Mouse (Mus musculus) midbrain, postnatal 0 days (tissue): ENCODE data around the gene Smg6. TPM values are rescaled to one million over a fixed set of nuclear protein-coding genes. Genes with fewer than 3 reads are reported as not detected.

Source experiments
- ATAC-seq: fragments of 200-750 bp; cut with Nextera tagmentation; 2 replicates; pipeline ENCODE4 v1.8.0; 2017; ENCODE audit warnings: moderate number of reproducible peaks, mild to moderate bottlenecking, moderate TSS enrichment, moderate library complexity; ENCODE audit not compliant: low FRiP score
- DNase-seq: peaks from one replicate; pipeline ENCODE4 v3.0.0-alpha.2; 2015; ENCODE audit warnings: low spot score
- H3K27ac ChIP-seq: fragments of 300-500 bp; sonication (generic); 2 replicates; pipeline ENCODE4 v1.5.1; 2014; ENCODE audit warnings: low read depth, mild to moderate bottlenecking, low read length, mixed read lengths
- H3K27me3 ChIP-seq: fragments of 300-500 bp; sonication (generic); 2 replicates; pipeline ENCODE4 v1.6.1; 2014; ENCODE audit warnings: low read length, control low read depth, mixed read lengths; ENCODE audit not compliant: insufficient read depth
- H3K36me3 ChIP-seq: fragments of 300-500 bp; sonication (generic); 2 replicates; pipeline ENCODE4 v1.6.1; 2014; ENCODE audit warnings: low read length, control low read depth, mixed read lengths; ENCODE audit not compliant: insufficient read depth
- H3K4me1 ChIP-seq: fragments of 300-500 bp; sonication (generic); 2 replicates; pipeline ENCODE4 v1.6.1; 2014; ENCODE audit warnings: mild to moderate bottlenecking, control low read depth, antibody characterized with exemption, low read length, mixed read lengths; ENCODE audit not compliant: insufficient read depth
- H3K4me2 ChIP-seq: fragments of 300-500 bp; sonication (generic); 2 replicates; pipeline ENCODE4 v1.6.1; 2014; ENCODE audit warnings: low read depth, mild to moderate bottlenecking, low read length, mixed read lengths; ENCODE audit not compliant: poor library complexity, severe bottlenecking
- H3K4me3 ChIP-seq: fragments of 300-500 bp; sonication (generic); 2 replicates; pipeline ENCODE4 v1.5.1; 2014; ENCODE audit warnings: low read depth, mild to moderate bottlenecking, low read length, moderate library complexity
- H3K9ac ChIP-seq: fragments of 300-500 bp; sonication (generic); replicated peaks from 2 replicates; pipeline ENCODE4 v1.6.1; 2014; ENCODE audit warnings: mild to moderate bottlenecking, low read length, moderate library complexity, mixed read lengths; ENCODE audit not compliant: poor library complexity, severe bottlenecking
- H3K9me3 ChIP-seq: fragments of 300-500 bp; sonication (generic); 2 replicates; pipeline ENCODE4 v1.6.1; 2016; ENCODE audit warnings: low read length, control low read depth
- CTCF ChIP-seq: IDR thresholded peaks from 2 replicates; pipeline ENCODE4 v1.5.1; 2016; ENCODE audit warnings: antibody characterized with exemption, mild to moderate bottlenecking
- WGBS: fragments of 180-500 bp; shearing (Covaris S2); extraction: QIAGEN DNeasy Blood & Tissue Kit; methylation state at CpG from one replicate; pipeline ENCODE4 v1.1.7; 2014; 5-methylcytosine and 5-hydroxymethylcytosine counted together
- polyA plus RNA-seq: library from polyadenylated mRNA; unstranded; fragments of >200 nt; fragmentation: Nextera tagmentation; extraction: Ambion mirVana; gene quantifications from 2 replicates; pipeline ENCODE4 v1.2.1, GENCODE M21; 2015
- total RNA-seq: library from RNA; depleted of rRNA; stranded (reverse); fragments of >200 nt; gene quantifications from 2 replicates; pipeline ENCODE4 v1.2.3, GENCODE M21; 2014

The Smg6 gene
- total and polyA plus RNA-seq, 2 experiments from 2014 or later = 11.9 to 27.7 TPM

DNA sequence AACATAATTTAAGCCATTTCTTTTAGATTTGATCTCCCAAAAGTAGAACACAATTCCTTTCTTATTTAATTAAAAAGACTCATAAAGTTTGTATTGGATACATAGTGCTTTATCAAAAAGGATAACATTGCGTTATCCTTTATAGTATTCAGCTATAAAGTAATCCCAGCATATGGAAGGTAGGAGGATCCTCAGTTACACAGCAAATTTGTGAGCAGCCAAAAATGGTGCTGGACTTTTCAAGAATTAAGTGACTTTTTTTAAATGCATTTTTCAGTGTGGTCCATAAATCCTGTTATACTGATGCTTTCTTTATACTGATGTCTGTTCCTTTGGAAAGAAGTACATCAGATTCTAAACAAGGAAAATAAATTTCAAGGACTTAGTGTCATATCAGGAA is 169.1 kb downstream of the Smg6 start:
- H3K9me3 ChIP-seq = no peaks in the 10 kb centered on the region
- H3K4me2 ChIP-seq = no peak overlapping the region
- H3K36me3 ChIP-seq = no peaks in the 10 kb centered on the region
- no peaks in the 10 kb centered on the region for H3K27me3 ChIP-seq
- H3K4me3 ChIP-seq = no peak overlapping the region
- H3K9ac ChIP-seq = no peak overlapping the region
- no peaks in the 10 kb centered on the region for H3K4me1 ChIP-seq
- TF ChIP-seq CTCF = no peak
- DNase-seq (no peak), ATAC-seq (no peak)
- no peak overlapping the region for H3K27ac ChIP-seq
- 95% methylated on average over 1 of the region's 1 CpGs for WGBS

DNA sequence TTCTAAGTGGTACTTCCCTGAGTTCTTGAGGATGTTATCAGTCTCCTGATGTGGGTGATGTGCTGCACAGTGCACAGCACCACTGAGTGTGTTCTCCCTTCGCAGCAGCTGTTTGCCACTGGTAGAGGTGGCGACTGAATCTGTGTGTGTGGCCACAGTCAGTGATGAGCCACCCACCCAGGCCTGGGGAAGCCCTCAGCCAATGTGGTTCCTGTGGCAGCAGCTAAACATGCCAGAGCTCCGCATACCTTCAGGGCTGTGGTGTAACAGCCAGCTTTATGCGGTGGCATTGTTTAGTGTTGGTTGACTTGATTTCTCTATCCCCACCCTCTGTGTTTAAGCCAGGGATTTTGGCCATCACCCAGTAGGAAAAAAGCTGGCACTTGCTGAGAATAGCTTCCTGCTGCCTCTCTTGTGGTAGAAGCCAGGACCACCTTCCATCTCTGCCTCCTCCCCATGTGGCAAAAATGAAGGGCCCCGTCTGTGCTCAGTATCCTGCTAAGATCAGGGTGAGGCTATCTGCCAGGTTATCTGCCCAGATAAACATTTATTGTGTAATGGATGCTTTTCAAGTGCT is 177.2 kb downstream of the Smg6 start:
- H3K4me2 ChIP-seq = no peak overlapping the region
- TF ChIP-seq CTCF = no peak
- peak; percentile 14 for DNase-seq
- 60% methylated on average over 5 of the region's 5 CpGs for WGBS
- ATAC-seq = no peak
- H3K36me3 ChIP-seq = no peaks in the 10 kb centered on the region
- H3K9me3 ChIP-seq = no peaks in the 10 kb centered on the region
- no peaks in the 10 kb centered on the region; the same call in 1 of the 2 replicates for H3K4me1 ChIP-seq
- no peak overlapping the region for H3K27ac ChIP-seq
- no peak overlapping the region for H3K4me3 ChIP-seq
- no peak overlapping the region for H3K9ac ChIP-seq
- H3K27me3 ChIP-seq = no peaks in the 10 kb centered on the region

DNA sequence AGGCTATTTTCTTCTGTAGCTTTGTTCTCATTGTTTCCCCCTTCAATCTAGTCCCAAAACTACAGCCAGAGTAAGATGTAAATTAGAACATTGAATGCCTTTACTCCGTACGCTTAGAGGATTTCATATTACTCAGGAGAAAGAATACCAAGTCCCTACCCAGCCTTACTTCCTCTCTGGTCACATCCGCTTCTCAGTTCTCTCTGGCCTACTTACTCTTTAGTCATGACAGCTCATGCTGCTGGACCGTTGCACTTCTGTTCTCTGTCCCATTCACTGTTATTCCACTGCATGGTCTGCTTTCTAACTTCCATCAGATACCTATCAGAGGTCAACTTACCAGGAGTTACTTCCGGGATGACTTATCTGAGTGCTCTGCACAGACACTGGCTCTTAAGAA is 181.0 kb downstream of the Smg6 start:
- Histone ChIP-seq H3K4me1 (no peaks in the 10 kb centered on the region; the same call in 1 of the 2 replicates), H3K36me3 (no peaks in the 10 kb centered on the region), H3K4me3 (no peak overlapping the region), H3K27ac (no peak overlapping the region), H3K4me2 (no peak overlapping the region), H3K9me3 (no peaks in the 10 kb centered on the region), H3K9ac (no peak overlapping the region), H3K27me3 (no peaks in the 10 kb centered on the region)
- TF ChIP-seq CTCF = no peak
- no peak for DNase-seq
- WGBS = 71% methylated on average over 5 of the region's 5 CpGs
- ATAC-seq = no peak

DNA sequence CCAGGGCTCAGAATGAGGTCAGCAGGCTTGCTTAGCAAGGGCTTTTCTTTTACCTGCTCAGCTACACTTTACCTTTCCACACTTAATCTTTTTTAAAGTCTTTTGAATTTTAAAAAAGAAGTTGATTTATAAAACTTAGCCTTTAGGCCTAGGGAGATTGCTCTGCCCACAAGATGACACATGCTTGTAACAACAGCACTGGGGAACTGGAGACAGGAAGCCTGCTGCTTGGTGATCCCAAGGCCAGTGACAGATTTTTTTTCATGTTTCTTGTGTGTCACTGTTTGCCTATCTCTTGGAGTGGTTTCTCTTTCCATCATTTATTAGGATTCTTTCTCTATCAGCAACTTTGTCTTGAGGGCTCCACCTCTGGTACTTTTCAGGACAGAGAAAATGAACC is 183.3 kb downstream of the Smg6 start:
- Histone ChIP-seq H3K4me2 (no peak overlapping the region), H3K9ac (no peak overlapping the region), H3K27ac (no peak overlapping the region), H3K4me1 (no peaks in the 10 kb centered on the region), H3K9me3 (no peaks in the 10 kb centered on the region), H3K27me3 (no peaks in the 10 kb centered on the region), H3K4me3 (no peak overlapping the region), H3K36me3 (no peaks in the 10 kb centered on the region)
- no peak for DNase-seq
- ATAC-seq = no peak
- no peak for TF ChIP-seq CTCF

DNA sequence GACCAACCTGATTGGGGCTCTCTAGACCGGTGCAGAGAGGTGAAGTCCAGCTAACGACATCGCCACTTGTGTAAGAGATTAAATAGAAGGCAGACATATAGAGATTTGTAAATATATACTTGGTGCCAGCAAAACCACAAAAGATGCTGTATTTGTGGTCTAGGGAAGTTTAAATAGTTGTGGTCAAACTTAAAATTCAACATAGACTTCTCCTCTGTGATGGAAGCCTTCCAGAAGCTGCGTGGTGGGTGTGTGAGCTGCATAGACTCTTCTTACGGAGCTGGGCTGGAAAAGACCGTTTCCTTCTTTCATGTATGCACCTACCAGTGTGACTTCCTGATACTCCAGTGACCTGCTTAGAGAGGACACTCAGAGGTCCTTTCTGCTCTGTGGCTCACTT is 190.8 kb downstream of the Smg6 start:
- Histone ChIP-seq H3K9me3 (no peaks in the 10 kb centered on the region), H3K4me2 (no peak overlapping the region), H3K4me3 (no peak overlapping the region), H3K4me1 (no peaks in the 10 kb centered on the region), H3K27me3 (no peaks in the 10 kb centered on the region), H3K9ac (no peak overlapping the region), H3K36me3 (no peaks in the 10 kb centered on the region), H3K27ac (no peak overlapping the region)
- WGBS = 93% methylated on average over 6 of the region's 6 CpGs
- DNase-seq (no peak), ATAC-seq (no peak)
- no peak for TF ChIP-seq CTCF

DNA sequence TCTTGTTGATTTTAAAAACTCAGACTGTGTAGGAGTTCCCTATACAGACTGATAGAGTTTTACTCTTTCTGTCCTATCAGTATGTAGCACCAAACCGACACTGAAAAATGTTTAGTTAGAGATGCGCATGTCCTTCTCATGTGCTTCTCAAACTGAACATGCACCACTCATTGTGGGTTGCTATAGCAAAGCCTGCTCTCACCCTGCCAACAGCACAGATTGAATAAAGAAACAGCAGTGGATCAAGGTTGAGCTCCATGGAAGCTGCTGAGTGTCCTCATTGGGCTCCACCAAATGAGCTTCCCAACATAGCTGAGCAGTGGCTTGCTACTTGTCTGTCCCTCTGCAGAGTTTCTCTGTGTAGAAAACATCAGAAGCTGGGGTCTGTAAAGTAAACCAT is 192.5 kb downstream of the Smg6 start:
- Histone ChIP-seq H3K27me3 (no peaks in the 10 kb centered on the region), H3K4me1 (no peaks in the 10 kb centered on the region), H3K27ac (no peak overlapping the region), H3K9ac (no peak overlapping the region), H3K4me2 (no peak overlapping the region), H3K9me3 (no peaks in the 10 kb centered on the region), H3K36me3 (no peaks in the 10 kb centered on the region), H3K4me3 (no peak overlapping the region)
- ATAC-seq = no peak
- no peak for TF ChIP-seq CTCF
- no peak for DNase-seq
- WGBS = 88% methylated on average over 2 of the region's 2 CpGs
